Mouse (Mus musculus): Measurements from ENCODE around the gene Oaz1.

DNA sequence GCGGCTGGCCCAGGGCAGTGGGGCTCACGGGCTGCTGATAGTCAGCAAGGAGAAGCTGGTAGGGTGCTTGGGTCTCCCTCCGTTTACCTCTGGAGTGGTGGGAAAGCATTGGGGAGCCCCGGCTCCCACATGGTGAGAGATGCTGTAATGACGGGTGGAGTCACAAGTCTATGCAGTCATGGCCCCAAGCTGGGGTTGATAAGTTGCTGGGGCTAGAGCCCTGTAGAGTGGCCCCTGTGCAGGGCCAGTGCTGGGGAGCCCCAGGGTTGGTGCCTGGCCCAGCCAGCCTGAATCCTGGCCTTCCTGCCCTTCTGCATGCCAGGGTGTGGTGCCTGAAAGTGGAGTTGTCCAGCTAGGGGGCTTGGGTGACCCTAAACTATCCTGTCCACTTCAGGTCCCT is 35.8 kb downstream of the Oaz1 start:
- TF ChIP-seq POLR2A (IDR thresholded peaks at IDR 0.05; ENCODE audit: borderline replicate concordance, insufficient read depth, low read length): no peak
- TF ChIP-seq CTCF (IDR thresholded peaks at IDR 0.05; ENCODE audit: borderline replicate concordance, insufficient read depth, low read depth, low read length): no peak

All from cerebellum, adult 2 months (tissue).